Mouse (Mus musculus) cortical plate, adult 2 months (tissue): ENCODE results near the gene Kcne4.

Experiments used
- CTCF ChIP-seq: fragments of 200-500 bp; IDR thresholded peaks from 2 replicates; pipeline ENCODE4 v1.5.1; 2011; ENCODE audit warnings: mild to moderate bottlenecking, control low read depth, low read length; ENCODE audit not compliant: insufficient read depth; ENCODE audit errors: extremely low read depth
- POLR2A ChIP-seq: fragments of 200-500 bp; IDR thresholded peaks from 2 replicates; pipeline ENCODE4 v1.6.1; 2011; ENCODE audit warnings: mild to moderate bottlenecking, low read length, control low read depth; ENCODE audit not compliant: insufficient read depth; ENCODE audit errors: extremely low read depth

DNA sequence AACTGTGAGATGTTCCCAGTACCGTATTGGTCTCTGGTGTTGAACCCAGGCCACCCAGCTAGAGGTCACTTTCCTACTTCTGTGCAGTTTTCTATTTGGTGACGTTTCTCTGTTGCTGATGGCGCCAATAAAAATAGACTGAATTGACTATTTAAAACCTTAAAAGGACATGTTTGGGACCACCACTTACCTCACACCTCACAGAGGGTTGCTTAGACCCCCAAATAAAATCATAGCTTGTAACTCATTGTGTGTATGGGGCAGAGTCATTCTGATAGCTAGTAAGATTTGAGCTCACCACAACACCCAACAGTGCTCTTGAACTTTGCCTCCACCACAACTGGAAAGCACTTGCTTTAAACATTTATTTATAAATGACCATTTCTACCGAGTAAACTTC is 43.0 kb downstream of the Kcne4 start:
- TF ChIP-seq CTCF (no peak), POLR2A (no peak)
